Mouse (Mus musculus) ES-Bruce4 (cell line): Measurements from ENCODE around the gene Ptprk.

Experiments
- CTCF ChIP-seq: IDR thresholded peaks from one replicate; pipeline ENCODE4 v1.8.1; 2011; ENCODE audit warnings: low read depth, low read length
- POLR2A ChIP-seq: IDR thresholded peaks from one replicate; pipeline ENCODE4 v1.8.1; 2011; ENCODE audit warnings: low read length; ENCODE audit not compliant: insufficient read depth

DNA sequence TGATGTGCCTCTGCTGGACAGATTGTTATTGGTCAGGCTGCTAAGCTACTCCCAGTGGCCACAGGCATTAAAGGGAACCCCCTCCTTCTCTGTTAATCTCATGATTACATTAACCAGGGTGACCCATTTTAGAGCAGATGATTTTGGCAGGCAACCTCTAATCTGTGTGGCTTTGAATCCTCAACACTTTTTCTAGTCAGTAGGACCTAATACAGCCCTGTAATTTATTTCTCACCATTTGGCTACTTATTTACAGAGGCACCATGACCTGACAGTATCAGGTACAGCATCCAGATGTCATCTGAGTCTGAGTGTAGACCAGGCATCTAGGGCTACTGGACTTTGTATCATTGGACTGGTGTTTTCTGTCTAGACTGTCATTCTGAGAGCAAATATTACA is 21.4 kb downstream of the Ptprk start:
- TF ChIP-seq POLR2A (no peak), CTCF (no peak)
